Mouse (Mus musculus): ENCODE measurements at regions not wholly inside any gene's neighbourhood (a gene's known extent, or its start where the extent isn't known, plus 50 kb on each side); places are given as distances from the start of the nearest gene placed in this dataset.

DNA sequence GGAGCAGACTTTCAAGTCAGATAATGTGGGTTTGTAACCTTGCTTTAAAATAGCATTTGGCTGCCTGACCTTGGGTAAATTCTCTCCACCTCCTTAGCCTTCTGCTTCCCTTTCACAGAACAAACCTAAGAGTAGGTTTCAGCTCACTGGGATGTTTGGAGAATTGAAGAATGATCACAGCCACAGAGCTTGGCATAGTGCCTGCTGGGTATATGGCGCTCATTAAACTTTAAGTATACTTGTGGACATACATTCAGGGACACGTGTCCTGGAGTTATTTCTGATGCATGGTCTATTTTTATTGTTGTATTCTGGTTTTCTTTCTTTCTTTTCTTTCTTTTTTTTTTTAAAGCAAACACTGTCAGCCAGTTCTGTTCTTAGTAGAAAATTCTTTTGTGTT lies 104.4 kb upstream of the Smim23 start:
- no peak overlapping the region for H3K27ac ChIP-seq
- WGBS = 81% methylated on average over 2 of the region's 2 CpGs
- H3K36me3 ChIP-seq = no peaks in the 10 kb centered on the region
- peaks cover 20% of the 10 kb centered on the region for H3K4me1 ChIP-seq
- H3K27me3 ChIP-seq (ENCODE audit: insufficient read depth, poor library complexity, severe bottlenecking) = peaks cover 18% of the 10 kb centered on the region; the same call in 1 of the 2 replicates
- H3K9me3 ChIP-seq = 0 out of 2 replicates have a peak, but pooled peaks cover 3% of the 10 kb centered on the region
- H3K4me3 ChIP-seq = no peak overlapping the region
- DNase-seq (ENCODE audit: low spot score) = no peak

DNA sequence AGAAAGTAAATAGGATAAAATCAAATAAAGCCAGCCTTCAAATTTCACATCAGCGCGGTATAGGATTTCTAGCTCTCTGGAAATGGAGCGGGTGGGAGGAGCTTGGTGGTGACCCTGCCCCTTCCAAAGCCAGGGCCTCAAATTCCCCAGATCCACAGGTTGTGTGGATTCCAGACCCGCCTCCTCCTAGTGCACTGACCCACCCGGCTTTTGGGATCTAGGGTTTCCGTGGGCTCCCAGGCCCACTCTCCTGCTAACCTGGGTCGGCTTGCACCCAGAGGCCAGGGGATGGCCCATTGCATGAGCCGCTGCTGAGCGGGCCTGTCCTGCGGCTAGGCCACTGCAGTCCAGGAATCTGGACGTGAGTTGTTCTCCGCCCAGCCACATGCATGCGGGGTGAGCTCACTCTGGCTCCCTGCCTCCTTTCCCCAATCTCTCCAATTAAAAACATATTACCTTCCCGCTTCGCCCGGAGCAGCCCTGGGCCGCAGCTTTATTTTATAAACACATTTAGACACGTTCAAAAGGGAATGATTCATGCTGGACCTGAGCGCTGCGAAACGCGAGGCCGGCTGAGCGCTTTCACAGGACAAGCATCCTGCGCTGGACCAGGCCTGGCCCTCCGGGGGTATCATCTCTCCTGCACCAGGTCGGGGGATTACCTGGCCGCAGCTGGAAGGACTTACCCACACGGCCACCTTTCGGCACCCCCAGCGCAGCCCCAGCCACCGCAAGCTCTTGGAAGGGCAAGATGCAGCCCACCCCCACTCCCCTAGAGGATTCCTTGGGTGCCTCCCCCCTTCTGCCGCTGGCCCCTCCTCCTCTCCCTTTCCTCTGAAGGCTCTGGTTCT lies 101.2 kb upstream of the Smim23 start:
- Histone ChIP-seq H3K4me1 (peaks cover 14% of the 10 kb centered on the region), H3K27me3 (ENCODE audit: insufficient read depth, poor library complexity, severe bottlenecking) (peaks cover 26% of the 10 kb centered on the region; the same call in 1 of the 2 replicates), H3K27ac (peak overlapping the region; percentile 69), H3K9me3 (no peaks in the 10 kb centered on the region), H3K4me3 (peak overlapping the region; percentile 47), H3K36me3 (no peaks in the 10 kb centered on the region)
- WGBS = 5% methylated on average over 33 of the region's 33 CpGs
- no peak for DNase-seq (ENCODE audit: low spot score)

DNA sequence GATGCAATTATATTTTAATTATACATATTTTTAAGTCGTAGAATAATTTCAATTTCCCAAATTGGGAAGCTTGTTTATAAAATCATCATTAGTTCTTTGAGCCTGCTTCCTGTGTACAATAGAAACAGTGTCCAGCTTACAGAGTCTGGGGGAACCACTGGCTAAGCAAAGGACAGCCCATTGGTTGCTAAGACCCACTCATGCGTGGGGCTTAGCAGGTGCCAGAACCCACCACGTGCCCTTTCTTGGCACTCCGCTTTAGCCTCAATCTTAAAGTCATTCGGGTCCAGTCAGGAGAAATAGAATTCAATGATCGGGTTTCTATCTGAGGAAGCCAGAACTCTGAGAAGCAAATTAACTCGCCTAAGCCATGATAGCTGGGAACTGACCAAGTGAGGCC lies 100.5 kb upstream of the Smim23 start:
- Histone ChIP-seq H3K27ac (no peak overlapping the region), H3K36me3 (no peaks in the 10 kb centered on the region)
- 74% methylated on average over 7 of the region's 7 CpGs for WGBS

DNA sequence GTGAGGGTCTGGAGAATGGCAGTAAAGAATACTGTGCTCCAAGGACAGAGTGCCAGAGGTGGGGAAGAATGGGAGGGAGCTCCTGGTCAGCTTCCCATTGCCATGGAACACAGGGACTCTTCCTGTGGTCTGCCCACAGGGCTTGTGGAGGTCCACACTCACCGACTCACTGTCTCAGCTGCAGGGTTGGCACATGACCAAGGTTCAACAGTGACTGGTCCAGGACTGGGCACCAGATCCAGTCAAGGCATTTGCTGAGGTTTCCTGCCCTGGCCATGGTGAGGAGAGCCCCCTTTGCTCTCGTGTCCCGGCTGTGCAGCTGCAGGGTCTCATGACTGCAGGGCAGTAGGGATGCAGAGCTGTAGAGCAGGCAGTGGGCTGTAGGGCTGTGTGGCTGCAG lies 88.7 kb upstream of the Smim23 start:
- Histone ChIP-seq H3K4me1 (peaks cover 3% of the 10 kb centered on the region), H3K36me3 (no peaks in the 10 kb centered on the region), H3K9me3 (no peaks in the 10 kb centered on the region), H3K27ac (no peak overlapping the region), H3K4me3 (no peak overlapping the region), H3K27me3 (ENCODE audit: insufficient read depth, poor library complexity, severe bottlenecking) (peaks cover 19% of the 10 kb centered on the region; the same call in 1 of the 2 replicates)
- no peak for DNase-seq (ENCODE audit: low spot score)
- 87% methylated on average over 3 of the region's 3 CpGs for WGBS

More for the DNA sequence above, 100.5 kb upstream of the Smim23 start:
- Histone ChIP-seq H3K4me1 (peaks cover 14% of the 10 kb centered on the region; the same call in 1 of the 2 replicates), H3K27me3 (ENCODE audit: insufficient read depth, poor library complexity, severe bottlenecking) (peaks cover 24% of the 10 kb centered on the region; the same call in 1 of the 2 replicates), H3K4me3 (peak overlapping the region; percentile 47; the same call in 1 of the 2 replicates), H3K9me3 (no peaks in the 10 kb centered on the region)
- no peak for DNase-seq (ENCODE audit: low spot score)

DNA sequence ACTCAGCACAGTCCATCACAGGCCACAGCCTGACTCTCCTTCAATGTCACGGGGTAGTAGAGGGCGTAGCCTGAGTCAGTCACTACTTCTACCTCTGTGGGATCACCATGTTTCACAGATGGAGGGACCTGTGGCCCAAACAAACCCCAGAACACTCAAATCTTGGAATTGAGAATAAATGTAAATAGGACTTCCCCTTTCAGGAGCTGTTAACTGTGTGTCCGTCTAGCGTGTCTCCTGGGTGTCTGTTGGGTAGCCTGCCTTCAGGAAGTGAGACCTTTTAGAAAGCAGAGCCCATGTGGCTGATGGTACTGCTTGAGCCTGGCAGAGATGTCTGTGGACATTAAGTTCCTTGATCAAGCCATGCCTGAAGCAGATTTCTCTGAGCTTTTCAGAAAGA lies 87.4 kb upstream of the Smim23 start:
- DNase-seq (ENCODE audit: low spot score) = no peak
- 81% methylated on average over 4 of the region's 4 CpGs for WGBS
- peaks cover 7% of the 10 kb centered on the region for H3K4me1 ChIP-seq
- no peaks in the 10 kb centered on the region for H3K9me3 ChIP-seq
- H3K36me3 ChIP-seq = no peaks in the 10 kb centered on the region
- H3K27me3 ChIP-seq (ENCODE audit: insufficient read depth, poor library complexity, severe bottlenecking) = peaks cover 25% of the 10 kb centered on the region; the same call in 1 of the 2 replicates
- no peak overlapping the region for H3K4me3 ChIP-seq
- no peak overlapping the region for H3K27ac ChIP-seq

DNA sequence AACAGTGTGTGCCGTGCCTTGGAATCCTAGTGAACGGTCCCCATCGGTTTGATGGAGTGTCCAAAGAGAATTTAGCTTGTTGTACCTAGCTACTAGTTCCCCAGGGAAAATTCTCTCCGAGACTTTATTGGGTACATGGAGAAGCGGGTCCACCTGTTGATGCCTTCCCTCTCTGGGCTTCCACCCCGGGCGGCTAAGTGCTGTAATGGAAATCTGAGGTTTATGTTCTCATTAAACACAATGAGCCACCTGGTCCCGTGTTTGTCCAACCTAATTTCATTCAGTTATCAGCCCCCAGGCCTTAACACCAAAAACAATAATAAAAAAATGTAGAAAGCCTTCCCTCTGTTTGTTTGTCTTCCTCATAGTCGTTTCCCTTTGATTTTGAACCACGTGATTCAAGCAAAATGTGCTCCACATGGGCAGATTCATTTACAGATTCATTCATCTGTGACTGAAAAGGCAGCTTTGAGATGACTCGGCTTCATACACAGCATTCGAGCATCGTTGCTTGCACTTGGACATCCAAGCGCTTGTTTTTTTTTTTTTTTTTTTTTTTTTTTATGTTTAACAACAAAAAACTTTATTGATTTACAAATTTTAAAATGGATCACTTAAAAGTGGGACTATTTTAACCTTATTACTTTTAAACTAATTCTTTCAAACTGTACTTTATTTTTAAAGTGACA lies 84.5 kb upstream of the Smim23 start:
- Histone ChIP-seq H3K27me3 (ENCODE audit: insufficient read depth, poor library complexity, severe bottlenecking) (peaks cover 32% of the 10 kb centered on the region; the same call in 1 of the 2 replicates), H3K9me3 (no peaks in the 10 kb centered on the region), H3K27ac (no peak overlapping the region), H3K4me3 (no peak overlapping the region), H3K4me1 (peaks cover 7% of the 10 kb centered on the region), H3K36me3 (no peaks in the 10 kb centered on the region)
- 84% methylated on average over 14 of the region's 14 CpGs for WGBS
- no peak for DNase-seq (ENCODE audit: low spot score)

DNA sequence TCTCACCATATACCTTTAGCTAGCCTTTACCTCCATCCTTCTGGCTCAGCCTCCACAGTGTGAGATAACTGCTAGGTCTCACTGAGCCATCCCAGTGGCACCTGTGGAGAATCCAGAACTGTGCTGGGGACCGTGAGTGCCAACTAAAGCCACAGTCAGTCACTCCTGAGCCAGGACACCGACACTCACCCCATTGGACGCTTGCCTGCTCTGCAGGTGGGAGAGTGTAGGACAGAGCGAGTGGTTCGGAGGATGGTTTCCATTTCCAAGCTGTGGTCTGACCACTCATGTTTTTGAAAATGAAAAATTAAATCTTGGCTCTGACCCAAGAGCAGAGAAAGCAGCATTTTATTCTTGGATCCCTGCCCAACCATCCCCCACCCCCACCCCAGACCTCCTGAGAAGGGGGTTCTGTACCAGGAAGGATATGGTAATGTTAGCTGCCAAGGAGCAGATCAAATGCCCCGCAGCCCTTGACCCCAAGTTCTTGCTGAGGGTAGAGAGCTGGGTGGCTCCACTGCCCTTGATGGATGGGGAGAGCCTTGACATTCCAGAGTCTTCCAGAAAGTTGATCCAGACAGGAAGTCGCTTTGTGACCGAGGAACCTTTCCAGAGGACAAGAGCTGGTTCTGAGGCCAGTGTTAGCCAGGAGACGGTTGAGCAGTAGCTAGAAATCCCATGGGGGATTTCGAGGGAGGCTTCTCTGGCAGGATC lies 83.3 kb upstream of the Smim23 start:
- no peak overlapping the region for H3K27ac ChIP-seq
- H3K27me3 ChIP-seq (ENCODE audit: insufficient read depth, poor library complexity, severe bottlenecking) = peaks cover 23% of the 10 kb centered on the region; the same call in 1 of the 2 replicates
- H3K4me1 ChIP-seq = peaks cover 7% of the 10 kb centered on the region
- no peak overlapping the region for H3K4me3 ChIP-seq
- WGBS = 55% methylated on average over 10 of the region's 10 CpGs
- H3K36me3 ChIP-seq = no peaks in the 10 kb centered on the region
- H3K9me3 ChIP-seq = no peaks in the 10 kb centered on the region
- DNase-seq (ENCODE audit: low spot score) = no peak

DNA sequence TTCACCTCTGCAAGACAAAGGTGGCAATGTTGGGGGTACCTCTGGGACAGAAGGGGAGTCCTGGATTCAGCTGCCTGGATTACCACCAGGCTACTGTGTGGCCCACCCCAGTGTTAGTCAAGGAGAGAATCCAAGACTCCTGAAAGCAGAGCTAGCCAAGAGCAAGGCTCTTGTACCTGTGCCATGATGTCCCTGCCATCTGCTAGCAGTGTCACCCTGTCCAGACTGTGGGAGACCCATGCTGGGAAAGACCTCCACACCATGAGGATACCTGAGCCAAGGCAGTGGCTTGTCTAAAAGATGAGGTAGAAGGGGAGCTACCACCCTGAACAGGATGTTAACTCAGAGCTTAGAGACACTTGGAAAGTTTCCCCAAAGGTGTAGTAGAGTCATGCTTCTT lies 79.6 kb upstream of the Smim23 start:
- Histone ChIP-seq H3K4me1 (peaks cover 11% of the 10 kb centered on the region), H3K27me3 (ENCODE audit: insufficient read depth, poor library complexity, severe bottlenecking) (peaks cover 41% of the 10 kb centered on the region; the same call in 1 of the 2 replicates), H3K36me3 (no peaks in the 10 kb centered on the region), H3K4me3 (no peak overlapping the region), H3K9me3 (no peaks in the 10 kb centered on the region), H3K27ac (no peak overlapping the region)
- DNase-seq (ENCODE audit: low spot score) = no peak

DNA sequence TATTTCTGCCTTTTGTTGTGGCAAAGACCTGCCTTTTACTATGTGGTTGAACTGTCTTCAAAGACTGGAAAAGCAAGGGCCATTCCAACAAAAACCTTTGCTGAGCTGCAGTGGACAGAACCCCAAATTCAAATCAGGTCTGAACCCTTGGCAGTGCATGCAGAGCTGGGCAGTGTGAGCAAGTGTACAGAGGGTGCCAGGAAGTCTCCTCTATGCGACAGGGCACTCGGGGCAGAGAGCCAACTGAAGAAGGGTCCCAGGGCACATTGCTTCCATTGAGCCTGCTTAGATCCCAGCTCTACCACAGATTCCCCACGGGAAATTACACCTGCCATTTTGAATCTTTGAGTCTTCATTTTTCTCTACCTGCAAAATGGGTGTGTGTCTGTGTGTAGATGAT lies 79.0 kb upstream of the Smim23 start:
- 81% methylated on average over 3 of the region's 3 CpGs for WGBS
- Histone ChIP-seq H3K36me3 (no peaks in the 10 kb centered on the region), H3K4me3 (no peak overlapping the region), H3K27me3 (ENCODE audit: insufficient read depth, poor library complexity, severe bottlenecking) (peaks cover 40% of the 10 kb centered on the region; the same call in 1 of the 2 replicates), H3K4me1 (peaks cover 11% of the 10 kb centered on the region), H3K27ac (no peak overlapping the region), H3K9me3 (no peaks in the 10 kb centered on the region)
- no peak for DNase-seq (ENCODE audit: low spot score)

DNA sequence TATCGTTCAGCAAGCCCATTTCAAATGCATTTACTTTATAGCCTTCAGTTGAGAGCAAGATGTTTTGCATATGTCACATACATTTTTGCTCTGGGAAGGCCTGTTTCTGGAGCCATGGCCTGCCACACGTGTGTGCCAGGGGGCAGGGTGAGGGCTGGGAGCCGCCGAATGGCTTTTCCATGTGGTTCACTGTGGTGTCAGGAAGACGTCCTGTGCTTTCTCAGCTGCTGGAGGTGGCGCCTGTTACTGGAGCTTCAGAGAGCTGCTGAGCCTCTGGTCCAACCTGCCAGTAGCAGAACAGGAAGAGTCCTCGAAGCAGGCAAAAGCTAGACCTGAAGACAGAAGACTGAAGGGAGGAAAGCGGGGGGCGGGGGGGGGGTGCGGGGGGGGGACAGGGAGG lies 78.5 kb upstream of the Smim23 start:
- Histone ChIP-seq H3K27me3 (ENCODE audit: insufficient read depth, poor library complexity, severe bottlenecking) (peaks cover 40% of the 10 kb centered on the region), H3K4me1 (peaks cover 6% of the 10 kb centered on the region), H3K9me3 (no peaks in the 10 kb centered on the region), H3K27ac (no peak overlapping the region), H3K4me3 (no peak overlapping the region), H3K36me3 (no peaks in the 10 kb centered on the region)
- WGBS = 51% methylated on average over 10 of the region's 10 CpGs
- DNase-seq (ENCODE audit: low spot score) = no peak

DNA sequence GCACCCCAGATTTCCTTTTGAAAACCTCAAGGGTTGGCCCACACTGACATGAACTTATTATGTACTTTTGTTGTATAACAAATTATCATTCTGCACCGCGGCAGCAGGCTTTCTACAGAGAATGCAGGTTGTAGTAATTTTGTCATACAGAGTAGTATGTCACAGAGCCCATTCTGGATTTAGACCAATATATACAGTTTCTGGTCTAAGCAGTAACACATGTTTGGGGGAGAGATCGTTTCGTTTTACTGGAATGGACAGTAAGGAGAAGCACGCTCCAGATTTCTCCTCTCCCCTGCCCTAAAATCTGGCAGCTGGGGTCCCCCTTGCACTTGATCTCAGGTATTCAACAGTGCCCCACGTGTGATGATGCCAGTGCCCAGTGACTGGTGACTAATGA lies 76.0 kb upstream of the Smim23 start:
- Histone ChIP-seq H3K4me1 (0 out of 2 replicates have a peak, but pooled peaks cover 3% of the 10 kb centered on the region), H3K9me3 (no peaks in the 10 kb centered on the region), H3K27ac (no peak overlapping the region), H3K4me3 (no peak overlapping the region), H3K27me3 (ENCODE audit: insufficient read depth, poor library complexity, severe bottlenecking) (peaks cover 47% of the 10 kb centered on the region), H3K36me3 (no peaks in the 10 kb centered on the region)
- DNase-seq (ENCODE audit: low spot score) = no peak
- WGBS = 80% methylated on average over 6 of the region's 6 CpGs

DNA sequence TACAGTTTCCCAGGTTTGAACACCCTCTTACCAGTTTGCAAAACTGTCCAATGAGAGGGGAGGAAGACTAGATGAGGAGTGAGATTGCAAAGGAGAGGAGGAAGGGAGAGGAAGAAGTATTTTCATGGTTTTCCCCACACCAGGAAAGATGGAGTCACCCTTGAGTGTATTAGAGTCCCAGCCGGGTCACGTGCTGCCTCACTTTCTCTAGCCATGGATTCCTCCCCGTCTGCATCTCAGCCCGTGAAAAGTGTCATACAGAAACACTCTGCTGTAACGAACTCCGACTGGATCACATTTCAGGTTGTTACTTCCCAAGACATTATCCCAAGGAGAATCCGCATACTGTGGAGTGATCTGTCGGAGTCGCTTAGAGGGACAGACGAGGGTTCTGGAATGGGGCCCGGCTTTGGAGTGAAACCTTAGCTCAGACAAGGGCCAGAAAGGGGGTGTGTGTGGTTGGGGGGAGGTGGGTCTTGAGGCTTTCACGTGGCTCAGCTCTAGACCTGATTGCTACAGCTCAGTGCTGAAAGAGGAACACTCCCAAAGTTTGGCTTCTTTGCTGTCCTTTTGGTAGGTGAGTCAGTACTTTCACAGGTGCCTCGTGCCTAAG lies 75.3 kb upstream of the Smim23 start:
- WGBS = 61% methylated on average over 13 of the region's 13 CpGs
- H3K36me3 ChIP-seq = no peaks in the 10 kb centered on the region
- DNase-seq (ENCODE audit: low spot score) = no peak
- no peak overlapping the region for H3K27ac ChIP-seq
- no peaks in the 10 kb centered on the region for H3K9me3 ChIP-seq
- H3K4me3 ChIP-seq = no peak overlapping the region
- H3K27me3 ChIP-seq (ENCODE audit: insufficient read depth, poor library complexity, severe bottlenecking) = peaks cover 47% of the 10 kb centered on the region
- H3K4me1 ChIP-seq = 0 out of 2 replicates have a peak, but pooled peaks cover 3% of the 10 kb centered on the region
